Mouse (Mus musculus) myocyte (in vitro differentiated cells): ENCODE results near the gene Vmp1.

Experiments
- E2F4 ChIP-seq: IDR thresholded peaks from one replicate; pipeline ENCODE4 v1.6.1; 2011; ENCODE audit warnings: mild to moderate bottlenecking, control low read depth, moderate library complexity; ENCODE audit not compliant: insufficient read depth
- MAX ChIP-seq: IDR thresholded peaks from one replicate; pipeline ENCODE4 v1.6.1; 2011; ENCODE audit warnings: low read depth, mild to moderate bottlenecking, control low read depth
- MYOD1 ChIP-seq, 3 experiments: IDR thresholded peaks; one replicate each; pipeline ENCODE4 v1.6.1; 2011; ENCODE audit warnings: control low read depth in 2 of 3, low read depth in 2 of 3, mild to moderate bottlenecking in 2 of 3, moderate library complexity in 1 of 3; ENCODE audit not compliant: insufficient read length in 2 of 3, control insufficient read depth in 1 of 3
- POLR2A ChIP-seq: IDR thresholded peaks from one replicate; pipeline ENCODE4 v1.6.1; 2011; ENCODE audit warnings: low read depth, mild to moderate bottlenecking, control low read depth, moderate library complexity; ENCODE audit not compliant: insufficient read length
- SRF ChIP-seq: IDR thresholded peaks from one replicate; pipeline ENCODE4 v1.6.1; 2011; ENCODE audit warnings: low read depth; ENCODE audit not compliant: control insufficient read depth, insufficient read length

- no peak for TF ChIP-seq MAX
- TF ChIP-seq POLR2A = peak; percentile 56
- TF ChIP-seq SRF = peak; percentile 38
- no peak for TF ChIP-seq E2F4
- peak in 2 of 3 experiments; percentile 73 to 74 for TF ChIP-seq MYOD1 (IDR thresholded peaks at IDR 0.05; ENCODE audit: control insufficient read depth in 1 of 3, insufficient read length in 2 of 3, low read depth in 2 of 3)
Measured at GRCm38 (mm10) chr11:86580319-86581113, 103.1 kb downstream of the Vmp1 start.
